Mouse (Mus musculus): Measurements from ENCODE around the gene Shmt2. TPM values are rescaled to one million over a fixed set of nuclear protein-coding genes. Genes with fewer than 3 reads are reported as not detected.

Gene Shmt2
- polyA plus RNA-seq, 1 experiment from 2014 or later: 112 TPM

DNA sequence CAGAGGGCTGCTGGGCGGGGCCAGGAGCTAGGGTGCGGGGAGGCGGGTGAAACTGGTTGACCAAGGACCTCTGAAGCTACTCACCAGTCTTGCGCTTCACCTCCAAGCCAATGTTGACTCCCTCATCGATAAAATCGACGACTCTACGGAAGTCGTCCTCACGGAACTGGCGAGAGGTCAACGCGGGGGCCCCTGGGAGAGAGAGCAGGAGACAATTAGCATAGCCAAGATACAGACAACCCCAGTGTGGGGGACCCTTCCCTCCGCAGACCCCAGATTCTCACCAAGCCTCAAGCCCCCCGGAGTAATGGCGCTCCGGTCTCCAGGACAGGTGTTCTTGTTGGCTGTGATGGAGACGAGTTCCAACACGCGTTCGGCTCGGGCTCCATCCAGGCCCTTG lies 4.3 kb downstream of the Shmt2 start:
- Histone ChIP-seq H3K9me3 (ENCODE audit: control insufficient read depth, low read length) (no peaks in the 10 kb centered on the region), H3K36me3 (ENCODE audit: control insufficient read depth, insufficient read depth, low read length) (peaks cover 12% of the 10 kb centered on the region), H3K9ac (ENCODE audit: low read length) (no peak overlapping the region), H3K4me2 (ENCODE audit: low read depth, low read length, severe bottlenecking) (no peak overlapping the region), H3K4me3 (ENCODE audit: low read depth, low read length) (no peak overlapping the region), H3K4me1 (replicated peaks; ENCODE audit: control insufficient read depth, insufficient read depth, low read length) (peaks cover 42% of the 10 kb centered on the region), H3K27me3 (ENCODE audit: control insufficient read depth, insufficient read depth, low read length) (peaks cover 24% of the 10 kb centered on the region), H3K27ac (ENCODE audit: low read depth, low read length) (no peak overlapping the region)
- ATAC-seq (replicated peaks; ENCODE audit: low FRiP score) (no peak), DNase-seq (ENCODE audit: low spot score) (no peak)
- 90% methylated on average over 22 of the region's 22 CpGs for WGBS

- peaks cover 32% of the 10 kb centered on the region for H3K27me3 ChIP-seq (ENCODE audit: control insufficient read depth, insufficient read depth, low read length)
- peaks cover 43% of the 10 kb centered on the region for H3K4me1 ChIP-seq (replicated peaks; ENCODE audit: control insufficient read depth, insufficient read depth, low read length)
- DNase-seq (ENCODE audit: low spot score): peak; percentile 81
- WGBS: 6% methylated on average over 30 of the region's 30 CpGs
- ATAC-seq (replicated peaks; ENCODE audit: low FRiP score): no peak
- H3K27ac ChIP-seq (ENCODE audit: low read depth, low read length): no peak overlapping the region; the same call in 1 of the 2 replicates
- no peaks in the 10 kb centered on the region for H3K9me3 ChIP-seq (ENCODE audit: control insufficient read depth, low read length)
- peak overlapping the region; percentile 27 for H3K9ac ChIP-seq (ENCODE audit: low read length)
- peak overlapping the region; percentile 33 for H3K4me2 ChIP-seq (ENCODE audit: low read depth, low read length, severe bottlenecking)
- H3K4me3 ChIP-seq (ENCODE audit: low read depth, low read length): no peak overlapping the region
- peaks cover 12% of the 10 kb centered on the region for H3K36me3 ChIP-seq (ENCODE audit: control insufficient read depth, insufficient read depth, low read length)
These were observed 5.5 kb downstream of the Shmt2 start for GRCm38 (mm10) chr10:127516576-127517260.

- no peak for DNase-seq (ENCODE audit: low spot score)
- 13% methylated on average over 8 of the region's 8 CpGs for WGBS
- peak overlapping the region; percentile 16 for H3K9ac ChIP-seq (ENCODE audit: low read length)
These were observed 6.2 kb downstream of the Shmt2 start for GRCm38 (mm10) chr10:127515983-127516459.

DNA sequence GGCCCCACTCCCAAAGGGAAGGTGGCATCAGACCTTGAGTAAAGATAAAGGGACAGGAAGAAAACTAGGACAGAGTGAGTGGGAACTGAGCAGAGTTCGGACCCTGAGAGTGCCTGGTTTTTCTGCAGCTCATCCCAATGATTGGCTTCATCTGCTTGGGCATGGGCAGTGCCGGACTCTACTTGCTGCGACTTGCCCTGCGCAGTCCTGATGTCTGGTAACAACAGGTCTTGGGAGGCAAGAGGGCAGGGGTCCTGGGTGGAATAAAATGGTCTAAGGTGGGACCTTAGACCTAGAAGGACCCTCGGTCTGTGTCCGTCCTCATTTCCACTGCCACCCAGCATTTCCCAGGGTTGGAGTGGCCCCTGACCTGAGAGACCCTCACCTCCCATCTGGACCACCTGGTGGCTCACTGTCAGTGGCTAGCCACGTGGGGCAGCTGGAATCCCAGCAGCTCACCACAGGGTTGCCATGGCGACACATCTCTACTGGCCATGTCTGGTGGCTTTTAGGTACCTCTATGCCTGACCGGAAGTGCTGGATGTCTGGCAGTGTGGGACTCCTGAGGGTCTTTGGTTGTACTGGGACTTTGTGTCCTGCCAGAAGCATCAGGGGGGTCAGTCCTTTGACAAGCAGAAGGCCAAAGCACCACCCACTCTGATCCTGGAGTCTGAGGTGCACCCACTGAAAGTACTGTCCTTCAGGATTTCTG lies 6.8 kb downstream of the Shmt2 start:
- H3K27me3 ChIP-seq (ENCODE audit: control insufficient read depth, insufficient read depth, low read length): peaks cover 45% of the 10 kb centered on the region
- no peak overlapping the region for H3K4me2 ChIP-seq (ENCODE audit: low read depth, low read length, severe bottlenecking)
- DNase-seq (ENCODE audit: low spot score): peak; percentile 58
- no peak overlapping the region for H3K9ac ChIP-seq (ENCODE audit: low read length)
- peaks cover 47% of the 10 kb centered on the region for H3K4me1 ChIP-seq (replicated peaks; ENCODE audit: control insufficient read depth, insufficient read depth, low read length)
- peaks cover 12% of the 10 kb centered on the region for H3K36me3 ChIP-seq (ENCODE audit: control insufficient read depth, insufficient read depth, low read length)
- H3K27ac ChIP-seq (ENCODE audit: low read depth, low read length): no peak overlapping the region
- H3K9me3 ChIP-seq (ENCODE audit: control insufficient read depth, low read length): no peaks in the 10 kb centered on the region
- H3K4me3 ChIP-seq (ENCODE audit: low read depth, low read length): no peak overlapping the region
- 25% methylated on average over 9 of the region's 9 CpGs for WGBS
- no peak for ATAC-seq (replicated peaks; ENCODE audit: low FRiP score)

More at GRCm38 (mm10) chr10:127515983-127516459, 6.2 kb downstream of the Shmt2 start:
- no peak overlapping the region for H3K27ac ChIP-seq (ENCODE audit: low read depth, low read length)
- no peak for ATAC-seq (replicated peaks; ENCODE audit: low FRiP score)
- peaks cover 42% of the 10 kb centered on the region for H3K4me1 ChIP-seq (replicated peaks; ENCODE audit: control insufficient read depth, insufficient read depth, low read length)
- peaks cover 39% of the 10 kb centered on the region for H3K27me3 ChIP-seq (ENCODE audit: control insufficient read depth, insufficient read depth, low read length)
- H3K9me3 ChIP-seq (ENCODE audit: control insufficient read depth, low read length): no peaks in the 10 kb centered on the region
- peaks cover 12% of the 10 kb centered on the region for H3K36me3 ChIP-seq (ENCODE audit: control insufficient read depth, insufficient read depth, low read length)
- H3K4me2 ChIP-seq (ENCODE audit: low read depth, low read length, severe bottlenecking): peak overlapping the region; percentile 33
- no peak overlapping the region for H3K4me3 ChIP-seq (ENCODE audit: low read depth, low read length)

GRCm38 (mm10) chr10:127514764-127515163 lies 7.5 kb downstream of the Shmt2 start, which contains the start of gene Ndufa4l2:
TSS of gene Ndufa4l2 (plus strand) at chr10:127514967.
- 14% methylated on average over 6 of the region's 6 CpGs for WGBS
- Histone ChIP-seq H3K4me1 (replicated peaks; ENCODE audit: control insufficient read depth, insufficient read depth, low read length) (peaks cover 52% of the 10 kb centered on the region), H3K27ac (ENCODE audit: low read depth, low read length) (no peak within 1 kb of the TSS), H3K9ac (ENCODE audit: low read length) (peak within 1 kb of the TSS; percentile 24; the same call in 1 of the 2 replicates), H3K4me3 (ENCODE audit: low read depth, low read length) (0 out of 2 replicates have a peak within 1 kb of the TSS, but pooled peaks have one; percentile 6), H3K27me3 (ENCODE audit: control insufficient read depth, insufficient read depth, low read length) (peaks cover 51% of the 10 kb centered on the region), H3K9me3 (ENCODE audit: control insufficient read depth, low read length) (no peaks in the 10 kb centered on the region), H3K36me3 (ENCODE audit: control insufficient read depth, insufficient read depth, low read length) (peaks cover 9% of the 10 kb centered on the region), H3K4me2 (ENCODE audit: low read depth, low read length, severe bottlenecking) (peak within 1 kb of the TSS; percentile 83; the same call in 1 of the 2 replicates)
- DNase-seq (ENCODE audit: low spot score) (peak; percentile 53), ATAC-seq (replicated peaks; ENCODE audit: low FRiP score) (no peak)

GRCm38 (mm10) chr10:127514111-127514698 lies 8.0 kb downstream of the Shmt2 start:
- ATAC-seq (replicated peaks; ENCODE audit: low FRiP score) (no peak), DNase-seq (ENCODE audit: low spot score) (peak; percentile 51)
- Histone ChIP-seq H3K9ac (ENCODE audit: low read length) (peak overlapping the region; percentile 24; the same call in 1 of the 2 replicates), H3K4me1 (replicated peaks; ENCODE audit: control insufficient read depth, insufficient read depth, low read length) (peaks cover 58% of the 10 kb centered on the region), H3K27me3 (ENCODE audit: control insufficient read depth, insufficient read depth, low read length) (peaks cover 56% of the 10 kb centered on the region), H3K27ac (ENCODE audit: low read depth, low read length) (no peak overlapping the region), H3K36me3 (ENCODE audit: control insufficient read depth, insufficient read depth, low read length) (peaks cover 9% of the 10 kb centered on the region), H3K4me3 (ENCODE audit: low read depth, low read length) (no peak overlapping the region), H3K4me2 (ENCODE audit: low read depth, low read length, severe bottlenecking) (peak overlapping the region; percentile 83; the same call in 1 of the 2 replicates), H3K9me3 (ENCODE audit: control insufficient read depth, low read length) (no peaks in the 10 kb centered on the region)
- 11% methylated on average over 13 of the region's 13 CpGs for WGBS

DNA sequence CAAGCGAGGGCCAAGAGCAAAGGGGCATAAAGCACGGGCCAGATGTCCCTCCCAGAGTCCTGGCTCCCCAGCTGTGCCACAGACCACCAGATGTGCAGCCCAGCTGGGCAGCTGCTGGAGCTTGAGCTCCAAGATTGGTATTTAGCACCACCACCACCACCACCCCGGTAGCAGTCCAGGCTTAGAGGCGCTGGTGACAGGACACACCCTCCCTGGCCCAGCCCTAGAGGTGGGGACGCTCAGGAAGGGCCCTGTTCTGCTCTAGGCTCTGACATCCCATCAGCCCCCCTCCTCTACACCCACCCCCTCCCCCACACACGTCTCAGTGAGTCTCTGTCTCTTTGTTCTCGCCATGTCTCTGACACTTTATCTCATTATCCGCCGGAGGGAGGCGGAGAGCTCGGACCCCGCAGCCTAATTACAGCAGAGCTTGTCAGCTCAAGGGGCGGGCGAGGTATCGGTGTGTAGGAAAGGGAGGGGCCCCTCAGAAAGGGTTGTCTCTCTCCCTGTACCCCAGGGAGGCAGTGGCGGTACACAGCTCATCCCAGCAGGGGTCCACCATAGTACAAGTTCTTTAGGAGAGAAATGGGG lies 8.6 kb downstream of the Shmt2 start:
- H3K9ac ChIP-seq (ENCODE audit: low read length): peak overlapping the region; percentile 37
- peaks cover 9% of the 10 kb centered on the region for H3K36me3 ChIP-seq (ENCODE audit: control insufficient read depth, insufficient read depth, low read length)
- peak overlapping the region; percentile 83 for H3K4me2 ChIP-seq (ENCODE audit: low read depth, low read length, severe bottlenecking)
- peaks cover 57% of the 10 kb centered on the region for H3K27me3 ChIP-seq (ENCODE audit: control insufficient read depth, insufficient read depth, low read length)
- no peaks in the 10 kb centered on the region for H3K9me3 ChIP-seq (ENCODE audit: control insufficient read depth, low read length)
- peak overlapping the region; percentile 80 for H3K27ac ChIP-seq (ENCODE audit: low read depth, low read length)
- H3K4me3 ChIP-seq (ENCODE audit: low read depth, low read length): peak overlapping the region; percentile 6; the same call in 1 of the 2 replicates
- DNase-seq (ENCODE audit: low spot score) (peak; percentile 86), ATAC-seq (replicated peaks; ENCODE audit: low FRiP score) (peak; percentile 26; the same call in 1 of the 2 replicates)
- peaks cover 59% of the 10 kb centered on the region for H3K4me1 ChIP-seq (replicated peaks; ENCODE audit: control insufficient read depth, insufficient read depth, low read length)
- WGBS: under 1% methylated on average over 16 of the region's 16 CpGs

GRCm38 (mm10) chr10:127512813-127513212 lies 9.4 kb downstream of the Shmt2 start:
- Histone ChIP-seq H3K4me1 (replicated peaks; ENCODE audit: control insufficient read depth, insufficient read depth, low read length) (peaks cover 59% of the 10 kb centered on the region), H3K27ac (ENCODE audit: low read depth, low read length) (peak overlapping the region; percentile 80), H3K36me3 (ENCODE audit: control insufficient read depth, insufficient read depth, low read length) (peaks cover 2% of the 10 kb centered on the region), H3K4me3 (ENCODE audit: low read depth, low read length) (0 out of 2 replicates have a peak overlapping the region, but pooled peaks have one; percentile 6), H3K9me3 (ENCODE audit: control insufficient read depth, low read length) (no peaks in the 10 kb centered on the region), H3K4me2 (ENCODE audit: low read depth, low read length, severe bottlenecking) (peak overlapping the region; percentile 83), H3K9ac (ENCODE audit: low read length) (peak overlapping the region; percentile 37; the same call in 1 of the 2 replicates), H3K27me3 (ENCODE audit: control insufficient read depth, insufficient read depth, low read length) (peaks cover 58% of the 10 kb centered on the region)
- DNase-seq (ENCODE audit: low spot score) (peak; percentile 99), ATAC-seq (replicated peaks; ENCODE audit: low FRiP score) (peak; percentile 38)
- whole genome bisulfite sequencing: under 1% methylated on average over 27 of the region's 27 CpGs
